Mouse (Mus musculus) common myeloid progenitor, adult 5-6 weeks (primary cell): ENCODE measurements around the gene Mast4. TPM values are rescaled to one million over a fixed set of nuclear protein-coding genes. Genes with fewer than 3 reads are reported as not detected.

ENCODE experiments used
- ATAC-seq: replicated peaks from 2 replicates; pipeline ENCODE4 v1.8.0; 2016; ENCODE audit warnings: low read depth, mild to moderate bottlenecking, moderate TSS enrichment, inconsistent platforms; ENCODE audit not compliant: poor library complexity, severe bottlenecking
- total RNA-seq: library from RNA; stranded (forward); fragments of 200-1000, 187-1606 nt; gene quantifications from 2 replicates; pipeline ENCODE4 v1.2.3, GENCODE M21; 2017

The Mast4 gene
- total RNA-seq, 1 experiment from 2014 or later, result 19.1 TPM

DNA sequence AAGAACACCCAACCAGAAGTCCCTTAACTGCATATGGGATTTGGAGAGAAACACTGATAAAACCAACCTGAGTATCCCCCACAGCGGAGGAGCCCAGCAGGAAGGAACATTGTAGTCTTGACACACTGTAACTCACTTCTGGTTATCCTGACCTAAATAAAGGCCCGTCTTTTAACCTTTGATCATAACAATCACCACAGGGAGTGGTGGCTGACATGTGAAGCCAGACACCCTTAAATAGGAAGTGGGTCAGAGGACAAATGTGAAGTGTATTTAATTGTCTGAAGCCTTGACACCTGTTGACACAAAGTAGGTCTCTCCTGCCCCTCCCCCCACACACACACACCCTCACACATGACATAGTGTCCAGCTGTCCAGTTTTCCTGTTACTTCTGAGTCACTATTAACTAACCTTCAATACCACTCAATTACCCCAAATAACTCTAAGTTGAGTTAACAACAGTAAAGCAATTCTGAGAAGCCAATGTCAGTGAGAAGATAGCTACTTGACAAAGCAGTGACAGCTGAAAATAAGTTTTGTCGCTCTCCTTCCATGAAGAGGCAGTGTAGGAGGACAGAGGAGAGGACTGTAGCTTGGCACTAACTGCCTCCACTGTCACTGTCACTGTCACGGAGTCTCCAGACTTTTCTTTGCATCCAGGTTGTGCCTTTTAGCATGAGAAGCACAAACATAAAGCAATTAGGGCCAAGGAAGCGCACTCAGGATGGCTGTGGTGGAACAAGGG lies 87.2 kb downstream of the Mast4 start:
- ATAC-seq, result no peak

DNA sequence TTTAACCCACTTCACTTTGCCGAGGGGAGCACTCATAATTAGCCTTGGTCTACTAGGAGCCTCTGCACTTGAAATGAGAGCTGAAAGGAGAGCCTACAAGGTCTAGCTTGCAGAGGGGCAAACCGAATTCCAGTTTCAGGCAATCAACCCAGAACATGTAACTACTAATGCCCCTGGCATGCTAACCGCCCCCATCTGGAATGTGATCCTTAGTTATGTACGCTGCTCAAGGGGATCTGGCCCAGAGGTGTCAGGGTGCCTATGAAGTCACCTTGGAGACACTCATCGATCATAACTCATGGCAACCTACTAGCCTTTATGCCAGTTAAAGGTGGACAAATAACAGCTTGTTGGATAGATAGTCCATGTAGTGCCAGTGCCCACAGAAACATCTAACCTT lies 88.9 kb downstream of the Mast4 start:
- no peak for ATAC-seq

DNA sequence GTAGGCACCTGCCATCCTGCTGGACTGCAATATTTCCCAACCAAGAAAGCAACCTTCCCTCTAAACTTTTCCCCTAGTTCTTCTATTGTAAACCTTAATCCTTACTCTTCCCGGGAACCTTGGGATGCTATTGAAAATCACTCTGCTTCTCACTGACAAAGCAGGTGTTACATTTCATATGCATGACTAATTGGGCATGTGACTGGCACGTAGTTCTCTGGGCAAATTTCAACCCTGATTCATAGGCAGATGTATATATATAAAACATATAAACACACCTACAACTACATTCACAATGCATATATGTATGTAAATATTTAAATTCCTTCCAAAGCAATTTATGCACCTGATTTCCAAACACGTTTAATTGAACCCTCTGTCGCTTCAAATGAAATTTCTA lies 90.2 kb downstream of the Mast4 start:
- ATAC-seq, result no peak

DNA sequence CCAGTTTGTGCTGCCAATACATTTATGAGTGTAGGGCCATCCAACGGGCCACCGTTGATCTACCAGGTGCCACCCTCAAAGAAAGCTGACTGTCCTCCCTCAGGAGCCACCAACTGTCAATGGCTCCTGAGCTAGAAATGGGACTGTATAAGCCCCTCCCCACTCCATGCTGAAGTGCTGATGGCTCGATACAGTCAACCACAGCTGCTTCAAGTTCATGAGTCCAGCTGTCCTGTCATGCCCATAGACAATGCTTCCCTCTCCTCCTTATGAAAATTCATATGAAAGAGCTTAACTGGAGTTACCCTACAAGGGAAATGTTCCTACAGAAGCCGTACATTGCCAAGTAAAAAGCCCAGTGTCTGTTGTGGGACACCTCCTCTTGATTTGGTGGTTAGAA lies 93.2 kb downstream of the Mast4 start:
- no peak for ATAC-seq

DNA sequence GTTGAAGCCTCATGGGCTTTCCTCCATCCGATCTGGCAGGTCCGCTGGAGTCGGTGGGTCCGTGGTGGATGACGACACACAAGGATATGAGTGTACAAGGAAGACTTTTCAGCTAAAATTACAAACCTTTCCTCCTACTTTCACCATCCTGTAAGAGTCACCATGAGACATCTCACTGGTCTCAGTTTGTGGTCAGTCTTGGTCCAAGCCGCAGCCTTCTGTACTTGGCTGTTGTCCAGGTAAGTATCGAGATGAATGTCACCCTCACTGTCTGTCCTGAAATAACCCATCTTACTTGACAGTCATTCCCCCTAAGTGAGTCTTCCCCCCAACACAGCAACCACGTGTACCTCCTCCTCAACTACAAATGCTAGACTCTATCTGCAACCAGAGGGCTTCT lies 94.6 kb downstream of the Mast4 start:
- no peak for ATAC-seq

DNA sequence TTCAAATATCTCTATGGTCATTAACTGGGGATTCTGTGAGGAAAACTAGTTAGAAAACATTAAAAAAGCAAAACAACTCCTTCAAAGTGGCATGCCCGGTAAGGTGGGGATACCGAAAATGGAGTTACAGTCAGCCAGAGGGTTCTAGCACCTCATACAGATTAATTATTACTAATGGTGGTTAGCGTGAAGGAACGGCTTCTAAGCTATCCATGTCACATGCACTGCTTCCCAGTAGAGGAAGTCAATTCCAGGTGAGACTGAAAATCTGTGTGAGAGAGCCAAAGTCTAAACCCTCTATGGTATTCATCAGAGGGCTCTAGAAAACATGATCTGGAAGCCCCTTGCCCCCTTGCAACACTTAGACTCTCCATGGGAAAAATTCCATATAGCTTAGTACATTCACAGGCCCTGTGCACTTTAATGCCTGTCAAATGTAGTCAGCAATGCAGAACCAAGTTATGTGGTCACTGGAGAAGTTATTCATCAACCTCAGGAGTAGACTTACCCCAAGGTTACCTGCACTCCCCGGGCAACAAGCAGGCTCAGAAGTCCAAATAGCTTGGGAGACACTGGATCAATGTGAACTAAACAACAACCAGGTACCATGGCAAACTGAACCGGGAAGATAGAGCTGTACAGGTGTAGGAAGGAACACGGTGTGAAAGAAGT lies 96.1 kb downstream of the Mast4 start:
- no peak for ATAC-seq

DNA sequence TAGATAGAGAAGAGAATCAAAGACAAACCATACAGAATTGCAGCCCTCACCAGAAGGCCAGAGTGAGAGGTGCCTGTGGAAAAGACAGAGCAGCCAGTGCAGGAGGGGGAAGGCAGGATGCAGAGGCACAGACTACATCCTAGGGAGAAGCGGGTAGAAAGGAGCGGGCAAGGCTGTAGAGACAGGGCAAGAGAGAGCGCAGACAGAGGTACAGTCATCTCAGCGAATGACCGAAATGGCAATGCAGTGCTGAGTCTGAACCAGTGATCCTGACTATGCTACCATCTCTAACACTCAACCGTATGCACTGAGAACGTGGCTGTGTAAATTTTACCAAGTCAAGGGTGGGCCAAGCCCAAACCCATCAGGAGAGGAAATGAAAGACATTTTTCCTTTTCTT lies 102.1 kb downstream of the Mast4 start:
- no peak for ATAC-seq

DNA sequence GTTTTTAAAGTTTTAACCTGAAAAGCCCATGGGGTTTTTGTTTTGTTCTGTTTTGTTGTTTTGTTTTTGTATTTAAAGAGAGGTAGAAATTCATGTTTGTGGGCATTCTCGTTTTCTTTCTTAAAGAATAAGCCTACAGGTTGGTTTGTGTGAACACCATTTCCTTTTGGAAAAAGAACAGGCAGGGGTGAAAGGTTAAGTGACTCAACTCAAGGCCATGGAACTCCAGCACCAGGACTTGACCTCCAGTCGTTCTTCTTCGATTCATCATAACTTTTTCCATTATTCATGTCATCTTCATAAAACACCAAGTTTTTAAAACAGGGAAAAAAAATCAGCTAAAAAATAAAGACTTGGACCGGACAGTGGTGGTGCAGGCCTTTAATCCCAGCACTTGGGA lies 105.2 kb downstream of the Mast4 start:
- no peak for ATAC-seq

DNA sequence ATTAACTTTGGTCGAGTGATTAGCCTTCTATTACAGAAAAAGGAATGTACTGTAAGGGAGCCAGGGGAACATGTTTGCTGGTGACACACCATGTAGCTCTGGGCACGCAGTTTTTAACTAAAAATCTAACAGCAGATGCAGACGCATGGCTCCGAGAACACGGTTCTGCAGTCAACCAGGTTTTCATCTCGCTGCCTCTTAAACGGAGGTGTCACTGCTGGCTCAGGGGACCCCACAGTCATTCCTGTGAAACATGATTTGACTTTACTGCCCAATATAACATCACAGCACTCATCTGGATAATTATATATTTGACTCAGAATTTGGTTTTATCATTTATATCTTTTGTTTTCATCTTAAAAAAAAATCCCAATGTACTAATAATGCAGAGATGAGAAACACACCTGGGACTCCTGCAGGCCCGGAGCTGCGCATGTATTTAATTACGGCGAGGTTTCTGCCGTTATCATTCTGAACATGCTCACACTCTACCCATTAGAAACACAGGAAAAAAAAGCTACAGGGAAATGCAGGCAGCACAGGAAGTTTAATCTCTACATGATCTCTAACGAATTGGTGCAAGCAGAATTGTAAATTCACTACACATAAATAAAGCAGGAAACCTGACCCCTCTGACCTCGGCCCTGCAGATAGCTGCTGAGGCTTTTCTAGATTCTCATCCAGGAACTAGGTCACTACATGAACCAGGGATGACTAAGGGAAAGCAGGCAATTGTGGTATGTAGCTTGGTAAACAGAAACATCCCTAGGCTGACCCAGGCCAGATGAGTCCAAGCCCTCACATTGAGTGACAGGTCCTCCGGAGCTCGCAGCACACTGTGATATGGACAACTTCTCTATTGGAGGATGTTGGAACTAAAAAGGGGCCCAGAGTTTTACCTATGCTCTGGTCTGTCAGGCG lies 108.1 kb downstream of the Mast4 start:
- peak; percentile 62 for ATAC-seq

DNA sequence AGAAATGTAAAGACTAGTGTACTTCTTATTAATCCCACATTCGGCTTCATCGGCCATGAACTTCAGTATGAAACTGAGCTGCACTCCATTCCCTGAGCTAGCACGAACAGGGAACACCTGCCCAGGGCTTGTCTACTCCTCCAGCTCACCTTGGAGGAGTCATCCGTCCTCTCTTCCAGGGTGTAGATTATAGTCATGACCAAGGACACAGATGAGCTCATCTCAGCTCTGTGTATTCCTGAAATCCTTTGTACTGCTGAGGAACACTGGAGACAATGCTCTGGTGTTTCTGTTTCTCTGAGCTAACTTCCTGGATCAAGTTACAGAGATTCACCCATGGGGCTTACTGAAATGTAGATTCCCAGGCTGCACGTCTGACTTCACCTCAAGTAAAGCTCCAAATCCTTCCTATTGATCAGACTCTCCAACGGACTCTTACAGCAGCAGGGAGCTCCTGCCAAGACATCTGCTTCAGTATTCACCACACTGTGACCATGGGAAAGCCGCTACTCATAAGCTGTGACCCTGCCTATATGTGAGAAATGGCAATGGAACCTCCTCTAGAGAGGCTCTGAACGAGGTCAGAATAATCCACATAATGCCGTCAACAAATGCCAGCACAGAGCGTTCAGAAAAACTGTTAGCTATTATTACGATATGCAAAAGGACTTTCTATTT lies 108.9 kb downstream of the Mast4 start:
- no peak for ATAC-seq

DNA sequence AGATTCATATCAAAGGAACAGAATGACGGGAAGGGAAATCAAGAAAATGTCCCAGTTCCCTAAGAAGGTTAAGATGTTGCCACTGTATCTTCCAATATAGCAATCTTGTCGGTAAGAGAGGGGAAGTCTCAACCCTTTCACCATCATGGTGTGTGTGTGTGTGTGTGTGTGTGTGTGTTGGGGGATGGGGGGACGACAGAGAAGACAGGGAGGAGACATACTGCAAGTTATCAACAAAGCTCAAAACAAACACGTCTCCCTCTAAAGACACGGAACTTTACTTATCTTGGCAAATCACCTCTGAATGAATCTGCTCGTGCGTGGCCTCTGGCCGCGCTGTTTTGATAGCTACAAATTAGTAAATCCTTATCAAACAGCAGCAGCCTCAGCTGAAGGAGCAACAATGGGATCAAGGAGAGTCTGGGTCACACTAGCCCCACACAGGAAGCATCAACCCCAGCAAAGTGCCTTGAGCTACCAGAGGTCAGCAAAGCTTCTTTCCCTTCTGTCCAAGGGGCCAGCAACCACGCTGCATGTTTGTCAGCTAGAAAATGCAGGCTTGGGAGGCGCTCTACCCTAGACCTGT lies 113.7 kb downstream of the Mast4 start:
- ATAC-seq, result no peak

DNA sequence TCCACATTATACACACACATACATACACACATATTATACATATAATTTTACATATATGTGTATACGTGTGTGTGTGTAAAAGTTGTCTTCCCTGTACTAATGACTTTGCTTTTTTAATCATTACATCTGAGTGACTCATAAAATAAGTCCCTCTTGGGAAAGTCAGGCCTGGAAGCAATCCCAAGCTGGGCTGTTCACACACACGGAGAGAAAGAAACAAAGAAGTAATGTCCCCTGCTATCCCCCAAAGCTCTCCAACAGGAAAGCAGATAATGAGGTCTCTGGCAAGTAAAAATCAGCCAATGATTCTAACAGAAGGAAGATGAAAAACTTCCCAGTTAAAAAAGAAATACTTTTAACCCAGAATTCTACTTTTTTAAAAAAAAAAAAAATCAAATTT lies 114.3 kb downstream of the Mast4 start:
- ATAC-seq, result no peak

DNA sequence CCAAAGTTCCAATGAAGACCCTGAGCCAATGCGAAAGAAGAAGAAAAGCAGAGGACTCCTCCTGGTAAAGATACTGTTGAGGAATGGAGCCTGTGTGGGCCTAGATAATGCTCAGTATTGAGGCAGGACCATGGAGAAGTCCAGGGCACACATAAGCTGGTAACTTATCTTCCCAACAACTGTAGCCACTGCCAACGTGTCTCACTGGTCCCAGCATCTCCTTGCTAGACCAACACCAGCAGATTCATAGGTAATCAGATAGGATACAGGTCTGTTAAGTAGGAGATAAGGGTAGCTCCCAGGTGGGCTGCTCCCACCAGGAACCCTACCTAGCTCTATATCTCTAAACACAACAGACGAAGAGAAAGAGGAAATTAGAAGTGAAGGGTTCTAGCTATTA lies 116.8 kb downstream of the Mast4 start:
- ATAC-seq, result no peak

DNA sequence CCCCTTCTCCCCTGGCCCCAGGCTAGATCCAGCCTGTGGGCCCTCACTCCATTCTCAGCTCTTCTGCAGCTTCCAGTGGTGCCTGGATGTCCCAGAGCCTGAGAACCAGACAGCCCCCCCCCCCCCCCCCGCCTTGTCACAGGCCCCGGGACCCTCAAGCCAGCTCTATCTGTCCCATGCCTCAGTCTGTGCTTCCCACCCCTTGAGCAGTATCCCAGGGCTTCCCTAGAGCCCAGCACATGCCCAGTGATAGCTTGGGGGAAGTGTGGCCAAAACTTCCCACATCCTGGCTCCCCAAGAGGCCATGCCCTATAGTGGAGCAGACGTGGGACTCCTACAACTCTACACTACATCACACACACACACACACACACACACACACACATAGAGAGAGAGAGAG lies 119.8 kb downstream of the Mast4 start:
- no peak for ATAC-seq

DNA sequence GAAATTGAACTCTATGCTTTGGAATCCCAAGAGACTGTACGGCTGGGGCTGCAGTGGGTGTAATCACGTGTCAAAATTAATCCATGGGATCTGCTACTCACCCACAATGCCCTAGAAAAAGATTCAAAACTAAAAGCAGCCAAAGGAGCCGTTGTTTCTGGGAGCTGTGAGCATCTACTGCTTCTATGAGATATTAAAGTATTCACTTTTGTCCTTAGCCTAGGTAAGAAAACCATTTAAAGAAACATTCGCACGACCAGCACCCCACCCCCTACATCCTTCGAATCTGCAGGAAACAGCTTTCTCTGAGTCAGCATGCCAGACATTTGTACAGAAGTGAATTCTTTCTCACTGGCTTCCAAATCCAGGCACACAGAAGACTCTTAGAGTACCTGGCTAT lies 122.3 kb downstream of the Mast4 start:
- no peak for ATAC-seq

DNA sequence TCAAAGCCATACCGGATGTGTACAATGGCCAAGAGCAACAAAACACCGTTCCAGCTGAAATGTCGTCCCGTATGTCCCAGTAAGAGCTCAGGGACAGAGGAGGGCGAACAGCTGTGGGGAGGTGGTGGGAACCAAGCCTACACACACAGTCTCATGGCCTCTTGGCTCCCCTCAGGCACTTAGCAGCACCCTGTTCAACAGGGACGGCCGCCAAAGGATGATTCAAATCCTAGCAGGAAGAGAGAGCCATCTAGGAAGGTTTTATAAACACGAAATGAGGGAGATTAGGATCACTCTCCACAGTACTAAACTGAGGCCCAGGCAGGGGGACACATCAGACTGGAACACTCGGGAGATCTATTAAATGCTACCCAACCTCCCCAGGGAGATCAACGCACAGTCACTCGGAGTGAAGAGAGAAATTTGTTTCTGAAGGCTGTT lies 122.8 kb downstream of the Mast4 start:
- no peak for ATAC-seq

DNA sequence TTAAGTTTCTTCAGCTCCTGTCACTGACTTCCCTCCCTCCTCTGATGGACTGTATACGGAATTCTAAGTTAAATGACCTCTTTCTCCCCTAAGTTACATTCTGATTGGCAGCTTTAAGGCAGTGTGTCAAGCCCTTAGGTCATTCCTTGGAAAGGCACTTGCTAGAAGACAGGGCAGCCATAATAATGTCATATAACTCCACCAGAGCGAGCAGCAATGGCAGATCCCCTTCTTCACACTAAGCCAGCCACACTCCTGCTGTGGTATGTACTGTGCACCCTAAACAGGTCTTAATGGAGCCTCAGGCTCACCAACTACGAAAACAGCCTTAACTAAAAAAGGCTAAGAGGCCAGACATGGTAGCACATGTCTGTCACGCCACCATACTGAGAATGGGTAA lies 123.6 kb downstream of the Mast4 start:
- ATAC-seq, result no peak

DNA sequence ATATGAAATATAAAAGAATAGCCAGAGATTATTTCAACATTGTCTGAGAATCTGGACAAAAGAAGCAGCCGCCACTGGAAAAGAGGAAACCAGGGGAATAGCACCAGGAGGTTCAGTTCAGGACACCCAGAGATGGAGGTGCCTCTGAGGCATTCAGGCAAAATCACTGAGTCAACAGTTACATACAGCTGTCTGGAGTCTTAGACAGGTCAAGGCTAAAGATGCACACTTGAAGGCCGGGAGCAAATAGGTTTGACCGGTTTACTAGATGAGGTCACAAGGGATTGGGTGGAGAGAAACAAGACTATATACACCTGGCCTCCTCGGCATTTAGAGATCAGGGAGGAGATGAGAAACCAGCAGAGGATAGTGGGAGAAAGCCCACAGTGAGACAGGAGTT lies 127.1 kb downstream of the Mast4 start:
- ATAC-seq, result no peak

DNA sequence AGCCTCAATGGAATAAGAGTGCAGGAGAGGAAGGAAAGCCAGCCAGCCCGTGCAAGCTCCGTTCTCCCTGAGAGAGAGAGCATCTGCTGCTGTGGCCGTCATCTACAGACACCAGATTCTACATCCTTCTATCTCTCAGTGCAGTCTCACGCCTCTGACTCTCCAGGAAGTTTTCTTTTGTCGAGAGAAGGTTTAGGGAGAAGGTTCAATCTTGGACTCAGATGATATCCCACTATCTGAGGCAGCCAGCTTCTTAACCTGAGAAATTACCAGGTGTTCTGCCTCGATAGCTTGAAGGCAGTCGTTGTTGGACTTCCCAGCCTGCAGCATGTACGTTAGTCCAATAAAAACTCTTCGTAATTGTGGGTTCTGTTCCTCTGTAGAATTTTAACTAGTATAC lies 127.7 kb downstream of the Mast4 start:
- ATAC-seq, result no peak

DNA sequence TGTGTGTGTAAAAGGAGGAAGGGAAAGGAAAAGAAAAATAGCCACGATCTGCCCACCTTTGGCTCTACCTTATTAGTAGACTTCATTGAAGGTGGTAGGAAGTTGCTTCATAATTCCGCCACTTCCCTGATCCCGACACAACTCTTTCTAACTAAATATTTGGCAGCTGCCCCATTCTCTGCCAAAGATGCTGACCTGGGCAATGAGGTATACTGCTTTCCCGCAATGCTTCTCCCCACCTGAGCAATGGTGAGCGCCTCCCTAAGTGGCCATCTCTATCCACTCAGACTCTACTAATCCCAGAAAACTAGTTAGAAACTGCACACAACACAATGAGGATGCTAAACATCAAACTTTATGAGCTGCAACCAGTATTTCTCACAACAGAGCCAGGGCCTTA lies 129.1 kb downstream of the Mast4 start:
- no peak for ATAC-seq
